Mouse (Mus musculus): ENCODE data around the gene Olfr699.
"Not testable (repeated sequence)": the region's sequence is repeated elsewhere in the genome, so short reads cannot be mapped to it uniquely, and the experiment has no call there.

The Olfr699 gene

DNA sequence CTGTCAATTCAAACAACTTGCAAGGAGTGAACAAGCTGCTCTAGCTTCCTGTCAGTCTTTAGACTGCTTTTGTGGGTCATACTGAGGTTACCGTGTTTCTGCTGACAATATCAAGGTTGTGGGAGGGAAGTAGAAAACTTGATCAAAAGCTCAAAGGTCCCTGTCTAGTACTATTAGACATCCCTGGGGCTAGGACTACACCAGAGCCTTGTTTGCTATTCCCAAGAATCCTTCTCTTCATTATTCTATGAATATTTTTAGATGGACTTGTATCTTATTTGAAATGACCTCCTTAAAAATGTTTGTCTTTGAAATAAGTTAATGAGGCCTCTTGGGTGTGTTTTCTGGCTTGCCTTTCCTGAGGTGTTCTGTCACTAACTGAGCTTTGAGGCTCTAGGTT lies at the start of gene Olfr699:
TSS of gene Olfr699 (minus strand) at position 101 of the 400 bp plus-strand sequence.
- no peak for DNase-seq (ENCODE audit: low read depth, low spot score)

GRCm38 (mm10) chr7:106833793-106834192 lies 40.8 kb upstream of the Olfr699 start, which contains the start of gene Olfr702:
Gene Olfr702, minus strand, starts transcription at chr7:106833893.
- DNase-seq (ENCODE audit: low read depth, low spot score), result no peak

DNA sequence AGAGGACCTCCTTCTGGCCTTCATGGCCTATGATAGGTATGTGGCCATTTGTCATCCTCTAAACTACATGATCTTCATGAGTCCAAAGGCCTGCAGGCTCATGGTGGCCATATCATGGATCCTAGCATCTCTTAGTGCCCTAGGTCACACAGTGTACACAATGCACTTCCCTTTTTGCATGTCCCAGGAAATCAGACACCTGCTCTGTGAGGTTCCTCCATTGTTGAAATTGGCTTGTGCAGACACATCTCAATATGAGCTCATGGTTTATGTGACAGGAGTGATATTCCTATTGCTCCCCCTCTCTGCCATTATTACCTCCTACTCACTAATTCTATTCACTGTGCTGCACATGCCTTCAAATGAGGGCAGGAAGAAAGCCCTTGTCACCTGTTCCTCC lies 25.4 kb upstream of the Olfr699 start:
- no peak for DNase-seq (ENCODE audit: low read depth, low spot score)

DNA sequence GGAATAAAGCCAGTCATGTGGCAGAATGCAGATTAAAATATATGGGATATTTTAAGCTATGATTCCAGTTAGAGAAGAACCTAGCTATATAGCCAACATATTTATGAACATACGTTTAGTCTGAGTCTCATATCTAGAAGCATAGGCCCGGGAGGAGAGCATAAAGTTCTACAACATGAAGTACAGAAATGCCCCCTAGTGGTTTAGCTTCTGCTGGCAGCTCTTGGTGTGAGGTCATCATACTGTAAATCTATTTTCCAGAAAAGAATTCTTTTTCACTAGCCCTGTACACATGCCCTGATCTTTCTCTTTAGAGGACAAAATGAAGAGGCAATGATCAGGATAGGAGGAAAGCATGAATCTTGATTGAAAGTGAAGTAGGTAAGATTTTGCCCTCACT lies 22.8 kb upstream of the Olfr699 start:
- DNase-seq (ENCODE audit: low read depth, low spot score), result peak; percentile 24

GRCm38 (mm10) chr7:106813829-106814228 lies 20.8 kb upstream of the Olfr699 start, which contains the start of gene Olfr701:
Gene Olfr701, plus strand, starts transcription at chr7:106814129.
- no peak for DNase-seq (ENCODE audit: low read depth, low spot score)

DNA sequence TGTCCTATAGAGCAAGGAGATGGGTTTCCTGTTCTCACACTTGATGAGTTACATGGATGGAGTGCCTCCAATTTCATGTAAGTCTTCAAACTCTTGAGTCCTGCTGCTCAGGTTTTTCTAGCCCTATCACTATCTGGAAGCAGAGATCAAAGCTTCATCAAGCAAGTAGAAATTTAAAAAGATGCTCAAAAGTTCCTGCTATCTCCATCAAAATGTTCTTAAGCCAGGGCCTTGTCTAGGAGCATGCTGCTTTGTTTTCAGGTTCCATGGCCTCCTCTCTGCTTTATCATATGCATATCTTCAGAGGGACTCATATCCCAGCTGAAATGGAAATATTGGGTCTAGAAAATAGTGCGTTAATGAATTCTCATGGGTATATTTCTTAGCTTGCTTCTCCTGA lies 15.7 kb upstream of the Olfr699 start, which contains the start of gene Olfr700:
TSS of gene Olfr700 (minus strand) at position 101 of the 400 bp plus-strand sequence.
- no peak for DNase-seq (ENCODE audit: low read depth, low spot score)

DNA sequence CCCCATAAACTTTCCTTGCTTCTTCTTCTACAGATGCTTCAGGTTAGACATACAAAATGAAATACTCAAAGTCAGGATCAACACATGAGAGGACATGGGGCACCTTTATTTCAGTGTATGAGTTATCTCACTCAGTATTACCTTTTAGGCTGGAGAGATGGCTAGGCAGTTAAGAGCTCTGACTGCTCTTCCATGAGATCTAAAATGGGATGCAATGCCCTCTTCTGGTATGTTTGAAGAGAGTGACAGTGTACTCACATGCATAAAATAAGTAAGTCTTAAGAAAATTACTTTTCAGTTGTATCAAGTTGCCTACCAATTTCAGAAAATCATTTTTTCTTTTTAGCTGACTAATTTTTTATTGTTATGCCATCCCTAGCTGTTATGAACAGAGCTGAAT lies 4.7 kb downstream of the Olfr699 start:
- DNase-seq (ENCODE audit: low read depth, low spot score), result peak; percentile 6

DNA sequence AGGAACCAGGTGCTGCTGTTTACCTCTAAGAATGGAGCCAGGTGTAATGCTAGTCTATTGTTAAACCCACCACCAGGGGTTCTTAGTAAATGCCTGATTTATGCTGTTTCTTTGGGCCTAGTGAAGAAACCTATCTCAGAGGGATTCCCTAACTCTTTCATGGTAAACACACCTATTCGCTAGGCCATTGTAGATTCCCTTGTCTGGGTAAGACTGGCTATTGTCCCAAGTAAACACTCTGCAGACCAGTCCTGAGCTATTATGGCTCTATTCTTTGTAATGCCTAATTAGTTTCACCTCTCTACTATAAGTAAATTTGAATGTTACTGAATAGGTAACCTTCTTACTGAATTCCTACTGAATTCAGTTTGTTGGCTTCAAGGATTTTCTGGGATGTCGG lies 32.0 kb downstream of the Olfr699 start:
- DNase-seq (ENCODE audit: low read depth, low spot score), result not testable (repeated sequence)

DNA sequence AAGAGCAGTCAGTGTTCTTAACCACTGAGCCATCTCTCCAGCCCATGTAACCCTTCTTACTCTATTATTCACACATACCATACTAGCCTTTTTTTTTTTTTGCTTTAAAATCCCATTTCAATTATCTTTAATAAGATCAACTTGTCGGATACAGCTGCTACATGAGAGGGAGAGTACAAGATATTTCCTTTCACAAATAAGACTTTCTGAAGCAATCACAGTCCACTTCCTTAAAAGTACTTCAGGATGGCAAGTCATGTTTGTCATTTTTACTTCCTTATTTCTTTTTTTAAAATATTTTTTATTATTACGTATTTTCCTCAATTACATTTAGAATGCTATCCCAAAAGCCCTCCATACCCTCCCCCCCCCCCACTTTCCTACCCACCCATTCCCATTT lies 34.2 kb downstream of the Olfr699 start:
- no peak for DNase-seq (ENCODE audit: low read depth, low spot score)

DNA sequence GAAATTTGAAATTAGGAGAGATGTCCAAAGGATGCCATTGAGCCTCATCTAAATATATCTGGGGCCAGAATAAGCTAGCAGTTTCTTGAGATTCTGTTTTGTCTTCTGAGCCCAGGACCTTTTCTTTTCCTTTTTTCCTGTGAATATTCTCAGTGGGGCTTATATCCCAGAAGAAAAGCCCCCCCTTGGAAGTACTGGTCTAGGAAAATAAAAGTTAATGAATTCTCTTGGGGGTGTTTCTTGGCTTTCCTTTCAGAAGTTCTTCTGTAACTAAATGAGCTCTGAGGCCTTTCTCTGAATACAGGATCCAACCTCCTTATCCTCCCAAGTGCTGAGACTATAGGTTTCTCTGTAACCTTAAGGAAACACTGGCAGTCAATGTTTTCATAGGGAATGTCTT lies 37.7 kb downstream of the Olfr699 start, which contains the start of gene Olfr698:
TSS of gene Olfr698 (minus strand) at position 101 of the 400 bp plus-strand sequence.
- DNase-seq (ENCODE audit: low read depth, low spot score), result no peak

GRCm38 (mm10) chr7:106745811-106746210 lies 47.2 kb downstream of the Olfr699 start:
- no peak for DNase-seq (ENCODE audit: low read depth, low spot score)

DNA sequence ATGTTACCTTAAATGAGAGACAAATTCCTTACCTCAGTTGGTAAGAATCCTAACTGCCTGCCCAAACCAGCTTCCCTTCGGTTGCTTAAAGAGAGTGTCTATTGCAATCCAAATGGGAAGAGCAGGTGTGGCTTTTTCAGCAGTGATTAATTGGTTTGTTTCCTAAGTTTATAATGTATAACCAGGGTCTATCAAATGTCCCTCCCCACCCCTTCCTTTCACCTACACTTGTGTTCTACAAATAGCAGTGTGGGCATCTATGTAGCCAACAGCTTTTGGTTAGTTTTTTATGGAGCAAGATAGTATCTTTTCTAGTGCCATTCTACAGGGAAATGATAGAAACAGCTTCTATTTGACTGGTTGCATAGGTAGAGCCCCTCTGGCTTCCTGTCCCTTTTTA lies 50.7 kb downstream of the Olfr699 start, which contains the start of gene Olfr697:
TSS of gene Olfr697 (minus strand) at position 101 of the 400 bp plus-strand sequence.
- no peak for DNase-seq (ENCODE audit: low read depth, low spot score)

All from brain, adult 2 months (tissue).